Mouse (Mus musculus) yolk sac, embryonic 10.5 days (tissue): ENCODE results near the gene Vps13c.

Experiments
- DNase-seq: peaks from one replicate; pipeline ENCODE4 v3.0.0-alpha.2; 2017; ENCODE audit warnings: low spot score

Gene Vps13c

DNA sequence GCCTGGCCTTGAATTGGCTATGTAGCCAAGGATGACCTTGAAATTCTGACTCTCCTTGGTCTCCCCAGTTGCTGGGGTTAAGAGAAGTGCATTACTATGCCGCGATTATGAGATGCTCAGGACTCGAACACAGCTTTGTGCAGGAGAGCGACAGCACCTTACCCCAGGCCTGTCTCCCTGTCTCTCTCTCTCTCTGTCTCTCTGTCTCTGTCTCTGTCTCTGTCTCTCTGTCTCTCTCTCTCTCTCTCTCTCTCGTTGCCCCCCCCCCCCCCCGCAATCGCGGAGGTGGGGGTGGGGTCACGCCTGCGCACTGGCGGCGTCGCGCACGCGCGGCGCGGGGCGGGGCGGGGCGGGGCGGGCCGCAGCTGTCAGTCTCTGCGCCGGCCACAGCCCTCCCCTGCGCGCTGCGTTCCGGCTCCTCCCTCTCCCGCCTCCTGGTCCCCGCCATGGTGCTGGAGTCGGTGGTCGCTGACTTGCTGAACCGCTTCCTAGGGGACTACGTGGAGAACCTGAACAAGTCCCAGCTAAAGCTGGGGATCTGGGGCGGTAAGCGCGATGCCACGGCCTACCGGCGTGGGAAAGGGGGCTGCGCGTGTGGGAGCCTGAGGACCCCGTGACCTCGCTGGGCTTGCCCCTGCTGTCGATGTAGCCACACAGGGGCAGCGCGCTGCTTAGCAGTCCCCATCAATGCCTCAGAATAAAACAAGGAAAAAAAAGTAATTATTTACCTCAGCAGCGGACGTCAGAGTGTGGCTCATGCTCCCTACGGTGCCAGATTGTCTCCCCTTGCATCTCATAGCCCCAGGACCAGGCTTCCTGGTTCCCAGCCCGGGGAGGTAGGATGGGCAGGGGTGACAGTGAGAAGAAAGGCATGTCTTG, at the start of gene Vps13c:
Gene Vps13c, plus strand, starts transcription at position 416 of the 879 bp plus-strand sequence.
- DNase-seq: peak; percentile 89

DNA sequence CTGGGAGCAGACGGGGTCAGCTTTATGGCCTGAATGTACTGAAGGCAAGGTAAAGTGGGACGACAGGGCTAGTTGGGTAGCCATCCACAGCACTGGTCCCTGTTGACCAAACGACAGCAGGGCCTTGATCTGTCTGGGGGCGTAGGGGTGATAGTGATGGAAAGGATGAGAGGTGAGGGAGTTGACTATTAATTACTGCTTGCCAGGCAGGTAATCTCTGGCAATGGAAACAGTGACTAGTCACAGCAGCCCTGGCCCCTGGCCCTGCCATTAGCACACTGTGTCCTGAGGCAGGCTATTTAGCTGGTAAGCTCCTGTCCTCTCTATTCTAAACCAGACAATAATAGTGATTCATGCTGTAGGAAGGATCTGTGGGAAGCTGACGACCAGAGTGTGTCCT, 47.8 kb upstream of the Vps13c start:
- no peak for DNase-seq

DNA sequence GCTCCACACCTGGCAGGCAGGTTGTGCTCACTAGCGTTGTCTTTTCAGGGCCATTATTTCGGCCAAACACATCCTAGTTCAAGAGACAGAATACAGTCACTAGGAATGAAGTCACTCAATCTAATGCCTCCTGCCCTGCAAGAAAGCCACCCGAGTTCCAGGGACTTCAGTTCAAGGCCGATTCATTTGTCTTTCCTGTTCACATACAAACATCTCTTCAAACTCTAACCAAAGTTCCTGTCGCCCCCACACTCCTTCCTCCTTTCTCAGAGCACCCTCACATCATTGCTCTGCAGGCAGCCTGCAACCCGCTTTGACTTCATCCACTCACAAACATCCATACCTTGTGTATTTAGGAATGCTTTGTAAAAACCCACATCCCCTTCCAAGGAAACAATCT, 46.7 kb upstream of the Vps13c start:
- no peak for DNase-seq

DNA sequence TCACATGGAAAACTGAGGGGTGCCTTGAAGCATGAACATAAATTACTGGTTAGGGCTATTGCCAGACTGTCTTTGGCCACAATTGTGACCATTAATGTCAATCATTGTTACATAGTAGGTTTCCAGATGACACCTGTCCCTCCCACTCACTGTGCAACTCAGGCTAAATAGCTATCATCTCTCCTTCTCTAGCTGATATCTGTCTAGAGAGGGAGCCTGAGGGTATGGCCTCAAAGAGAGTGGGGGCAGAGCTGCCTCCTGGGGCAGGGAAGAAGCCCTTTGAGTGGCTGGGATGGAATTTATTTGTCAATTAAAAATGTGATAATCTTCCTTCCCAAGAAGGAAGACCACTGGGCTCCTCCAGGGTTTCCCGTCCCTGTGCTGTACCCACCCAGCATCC, 46.0 kb upstream of the Vps13c start:
- DNase-seq: no peak

DNA sequence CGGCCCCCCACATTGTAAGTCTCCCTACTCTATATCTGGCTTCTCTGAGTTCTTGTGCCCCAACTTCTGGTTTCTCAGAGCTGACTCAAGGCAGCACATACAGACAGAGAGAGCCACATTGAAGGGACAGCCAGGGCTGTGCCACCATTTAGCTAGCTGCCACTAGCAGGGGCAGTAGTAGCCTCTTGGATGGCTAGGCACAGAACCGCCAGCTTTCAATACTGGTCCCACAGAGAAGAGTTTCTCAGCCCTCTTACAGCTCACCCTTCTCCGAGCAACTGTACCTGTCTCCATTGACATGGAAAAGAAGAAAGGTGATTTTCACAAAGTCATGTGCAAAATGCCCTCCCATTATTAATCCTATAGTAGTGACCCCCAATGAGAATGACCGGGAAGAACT, 45.5 kb upstream of the Vps13c start:
- no peak for DNase-seq

DNA sequence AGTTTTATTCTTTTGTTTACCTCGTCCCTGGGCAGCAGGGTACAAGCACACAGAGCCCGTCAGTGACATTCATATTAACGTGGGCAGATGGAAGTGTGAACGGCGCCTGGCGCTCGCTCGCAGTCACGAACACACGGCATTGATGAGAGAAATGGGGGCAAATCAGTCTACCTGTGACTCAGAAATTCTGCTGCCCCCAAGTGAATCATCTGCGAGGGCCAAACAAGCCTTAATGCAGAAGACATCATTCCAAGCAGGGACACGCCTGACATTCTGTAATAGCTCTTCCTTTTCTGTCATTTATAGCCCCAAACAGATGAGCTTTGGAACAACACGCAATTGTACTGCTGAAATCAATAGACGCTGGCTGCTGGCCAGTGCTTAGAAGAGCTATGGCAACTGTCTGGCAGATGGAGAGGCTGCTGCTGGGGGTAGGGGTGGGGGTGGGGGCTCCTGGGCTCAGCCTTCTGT, 45.0 kb upstream of the Vps13c start:
- no peak for DNase-seq

DNA sequence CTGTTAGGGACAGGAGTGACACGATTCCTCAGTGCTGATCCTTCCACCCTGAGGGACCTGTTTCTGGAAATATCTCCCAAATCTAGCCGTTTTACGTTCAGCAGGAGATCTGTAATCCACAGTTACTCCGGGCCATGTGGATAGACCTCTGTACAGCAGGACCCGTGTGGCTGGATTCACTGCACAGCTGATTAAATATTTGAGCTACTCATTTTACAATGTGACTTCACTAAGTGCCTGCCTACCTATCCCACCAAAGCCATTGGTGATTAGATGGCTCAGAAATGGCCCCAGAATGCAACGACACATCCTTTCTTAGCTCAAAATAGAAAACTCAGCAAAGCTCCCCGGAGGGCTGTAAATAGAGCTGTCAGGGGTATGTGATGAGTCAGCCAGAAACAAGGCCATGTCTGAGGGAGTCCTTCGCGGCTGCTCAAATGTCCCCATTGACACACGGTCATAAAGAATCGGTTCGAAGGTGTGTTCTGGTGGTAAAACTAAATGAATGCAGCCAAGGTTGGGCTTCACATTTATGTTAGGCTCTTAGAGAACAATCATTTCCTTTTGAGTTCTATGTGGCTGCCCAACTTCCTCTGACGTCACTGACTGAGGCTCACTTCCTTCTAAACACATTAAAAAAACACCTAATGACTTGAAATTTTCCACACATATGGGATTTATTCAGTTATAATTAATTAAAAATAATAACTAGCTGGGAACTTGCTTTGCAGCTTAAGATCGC, 40.9 kb upstream of the Vps13c start:
- no peak for DNase-seq

DNA sequence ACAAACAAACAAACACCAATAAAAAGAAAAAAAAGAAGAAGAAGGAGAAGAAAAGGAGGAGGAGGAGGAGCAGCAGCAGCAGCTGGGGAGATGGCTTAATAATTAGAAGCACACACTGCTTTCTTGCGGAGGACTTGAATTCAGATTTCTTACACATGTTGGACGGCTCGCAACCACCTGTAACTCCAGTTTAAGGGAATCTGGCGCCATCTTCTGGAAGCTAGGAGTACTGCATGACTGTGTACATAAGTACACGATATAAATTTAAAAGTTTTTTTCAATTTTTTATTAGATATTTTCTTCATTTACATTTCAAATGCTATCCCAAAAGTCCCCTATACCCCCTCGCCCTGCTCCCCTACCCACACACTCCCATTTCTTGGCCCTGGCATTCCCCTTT, 38.0 kb upstream of the Vps13c start:
- no peak for DNase-seq

DNA sequence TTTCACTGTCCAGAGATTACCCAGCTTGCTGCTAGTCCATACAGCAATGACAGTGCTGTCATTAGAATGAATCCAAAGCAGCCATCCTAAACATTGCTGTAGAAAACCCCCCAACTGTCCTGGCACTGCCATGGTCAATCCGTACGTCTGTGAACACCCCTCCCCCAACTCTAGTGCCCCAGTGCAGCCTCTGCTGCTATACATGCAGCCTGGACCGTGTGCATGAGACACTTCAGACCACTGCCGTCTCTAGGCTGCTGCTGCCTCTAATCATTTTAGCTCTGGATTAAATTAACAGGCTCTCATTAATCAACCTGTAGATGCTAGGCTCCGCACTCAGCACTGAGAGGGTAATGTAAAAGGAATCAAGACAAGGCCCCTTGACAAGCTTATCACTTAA, 33.2 kb upstream of the Vps13c start:
- no peak for DNase-seq

DNA sequence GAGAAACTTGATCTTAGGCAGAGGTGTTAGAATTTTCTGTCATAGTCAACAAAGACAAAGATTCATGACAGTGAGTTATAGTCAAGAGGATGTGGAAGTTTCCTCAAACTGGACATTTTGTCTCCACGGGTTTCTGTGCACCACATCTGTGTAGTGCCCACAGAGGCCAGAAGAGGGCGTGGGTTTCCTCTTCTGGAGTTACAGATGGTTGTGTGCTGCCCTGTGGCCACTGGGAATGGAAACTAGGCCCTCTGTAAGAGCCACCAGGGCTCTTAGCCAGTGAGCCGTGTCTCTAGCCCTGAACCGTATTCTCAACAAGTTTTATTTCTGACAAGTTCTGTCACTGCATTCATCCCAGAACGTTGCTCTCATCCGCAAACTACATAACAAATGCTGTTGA, 29.7 kb upstream of the Vps13c start:
- no peak for DNase-seq

DNA sequence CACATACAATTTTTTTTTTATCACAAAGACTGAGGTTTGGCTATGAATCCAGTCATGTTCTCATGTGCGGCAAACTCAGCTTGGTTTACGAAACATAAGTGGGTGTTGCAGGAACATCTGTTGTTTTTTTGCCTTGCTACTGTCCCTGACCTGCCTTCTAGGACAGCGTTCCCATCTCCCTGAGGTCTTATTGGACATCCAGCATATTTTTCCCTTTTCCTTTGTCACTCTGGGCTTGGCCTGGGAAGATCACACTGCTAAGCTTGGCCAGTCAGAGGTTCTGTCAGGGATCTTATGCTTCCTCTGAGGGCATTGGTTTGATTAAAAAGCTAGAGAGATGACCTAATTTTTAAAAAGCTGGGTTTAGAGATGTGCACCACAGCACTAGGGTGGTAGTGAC, 29.1 kb upstream of the Vps13c start:
- no peak for DNase-seq

DNA sequence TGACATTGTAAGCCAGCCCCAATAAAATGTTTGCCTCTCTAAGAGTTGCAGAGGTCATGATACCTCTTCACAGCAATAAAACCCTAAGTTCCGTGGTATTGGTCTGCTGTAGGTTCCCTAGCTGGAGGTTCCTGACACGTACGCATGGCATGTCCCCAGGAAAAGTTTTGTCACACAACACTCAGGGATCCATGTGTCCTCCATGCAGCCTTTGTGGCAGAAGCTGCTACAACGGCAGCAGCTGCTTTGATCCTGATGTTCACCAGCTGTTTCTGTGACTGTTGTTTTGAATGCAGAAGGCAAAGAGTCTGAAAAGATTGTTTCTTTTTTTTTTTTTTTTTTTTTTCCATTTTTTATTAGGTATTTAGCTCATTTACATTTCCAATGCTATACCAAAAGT, 27.0 kb upstream of the Vps13c start:
- DNase-seq: no peak

DNA sequence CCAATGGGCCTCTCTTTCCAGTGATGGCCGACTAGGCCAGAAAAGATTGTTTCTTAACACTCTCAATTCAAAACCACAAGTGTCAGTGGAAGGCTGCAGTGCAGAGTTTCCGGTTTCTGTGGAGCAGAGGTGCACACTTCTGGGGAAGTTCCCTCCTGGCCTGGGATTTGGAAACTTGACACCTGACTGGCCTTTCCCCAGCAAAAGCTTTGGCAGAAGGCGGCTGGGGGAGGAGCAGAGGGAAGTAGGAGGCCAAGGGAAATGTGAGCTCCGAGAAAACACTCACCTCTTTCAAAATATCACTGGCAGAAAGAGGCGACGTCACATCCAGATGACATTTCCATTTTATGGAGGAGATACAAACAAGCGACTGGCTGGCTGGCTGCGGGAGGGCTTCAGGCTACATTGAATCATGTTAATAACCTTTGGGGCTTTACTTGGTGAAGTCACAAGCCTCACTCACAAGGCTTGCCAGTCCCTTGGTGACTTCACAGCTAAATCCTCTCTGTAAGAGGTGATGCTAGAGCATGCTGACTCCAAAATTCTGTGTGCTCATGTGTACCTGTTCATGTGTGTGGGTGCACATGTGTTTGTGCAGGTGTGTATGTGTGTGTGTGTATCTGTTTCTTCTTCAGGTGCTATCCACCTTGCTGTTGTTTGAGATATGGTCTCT, 26.4 kb upstream of the Vps13c start:
- peak; percentile 34 for DNase-seq

DNA sequence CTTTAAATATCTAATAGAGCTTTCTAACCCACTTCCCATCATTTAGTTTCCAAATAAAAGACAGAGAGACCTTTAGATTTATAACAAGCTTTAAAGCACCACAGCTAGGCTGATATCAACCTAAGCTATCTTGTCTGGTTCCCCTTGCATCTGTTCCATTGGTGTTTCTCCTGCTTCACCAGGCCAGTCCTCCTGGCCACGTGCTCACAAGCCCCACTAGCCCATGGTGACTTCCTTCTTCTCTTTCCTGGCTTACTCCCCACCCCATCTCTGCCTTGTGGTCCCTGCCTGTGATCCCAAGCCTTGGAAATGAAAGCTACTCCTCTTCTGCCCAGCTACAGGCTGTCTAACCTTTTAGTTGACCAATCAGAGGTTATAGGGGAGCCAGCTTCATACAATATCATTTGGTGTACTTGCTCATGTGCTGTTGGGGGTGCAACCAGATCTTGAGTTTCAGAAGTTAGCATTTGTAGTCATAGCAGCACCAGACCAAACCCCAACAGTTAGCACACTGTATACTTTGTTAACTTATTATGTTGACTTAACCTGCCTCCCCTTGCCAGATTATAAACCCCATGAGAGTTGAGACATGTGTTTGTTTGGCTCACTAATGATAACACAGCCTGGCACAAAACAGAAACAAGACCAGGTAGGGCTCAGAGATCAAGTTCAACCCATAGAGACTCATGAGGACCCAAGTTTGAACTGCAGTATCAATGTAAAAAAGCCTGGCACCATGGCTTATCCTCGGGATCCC, 23.8 kb upstream of the Vps13c start:
- DNase-seq: no peak

DNA sequence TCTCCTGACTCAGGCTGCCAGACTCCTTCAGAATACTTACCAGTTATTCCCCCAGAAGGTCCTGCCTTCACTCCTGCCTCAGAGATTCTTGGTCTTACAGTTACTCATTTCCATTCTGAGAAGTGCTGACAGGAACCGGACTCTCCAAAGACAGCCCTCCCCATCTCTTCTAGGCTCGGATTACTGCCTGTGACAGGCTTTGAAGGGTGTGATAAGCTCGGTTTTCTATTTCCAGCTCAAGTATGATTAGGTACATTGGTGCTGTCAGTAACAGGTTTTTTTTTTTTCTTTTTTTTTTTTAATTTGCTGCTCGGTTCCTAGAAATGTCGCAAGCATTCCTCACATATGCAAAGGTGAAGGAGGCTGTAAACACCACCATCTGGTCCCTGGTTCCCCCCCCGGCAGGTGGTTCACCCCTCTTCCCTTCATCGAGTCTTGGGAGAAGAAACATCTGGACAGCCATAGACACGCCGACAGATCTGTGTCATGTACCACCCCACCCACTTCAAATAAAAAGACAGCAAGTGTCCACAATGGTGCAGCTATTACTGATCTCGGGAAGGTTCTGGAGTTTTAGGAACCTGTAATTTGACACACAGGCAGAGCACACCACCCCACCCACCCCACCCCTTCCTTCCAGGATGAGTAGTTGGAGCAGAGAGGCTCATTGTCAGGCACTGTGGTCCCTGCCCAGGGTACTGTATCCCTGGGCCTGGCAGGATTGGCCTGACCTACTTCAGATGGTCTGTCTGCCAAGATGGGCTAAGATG, 22.1 kb upstream of the Vps13c start:
- no peak for DNase-seq

DNA sequence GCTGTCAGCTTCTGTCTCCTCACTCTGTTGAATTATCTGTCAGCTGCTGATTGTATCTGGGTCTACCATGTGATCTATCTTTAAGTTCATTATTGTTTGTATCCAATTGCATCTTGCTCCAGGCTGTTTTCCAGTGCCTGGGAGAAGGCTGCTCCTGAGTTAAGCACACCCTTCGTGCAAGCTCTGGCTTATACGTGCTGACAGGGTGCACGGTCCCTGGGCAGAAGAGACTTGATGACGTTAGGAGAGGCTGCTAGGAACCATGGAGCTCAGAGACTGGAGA, 21.6 kb upstream of the Vps13c start:
- no peak for DNase-seq

DNA sequence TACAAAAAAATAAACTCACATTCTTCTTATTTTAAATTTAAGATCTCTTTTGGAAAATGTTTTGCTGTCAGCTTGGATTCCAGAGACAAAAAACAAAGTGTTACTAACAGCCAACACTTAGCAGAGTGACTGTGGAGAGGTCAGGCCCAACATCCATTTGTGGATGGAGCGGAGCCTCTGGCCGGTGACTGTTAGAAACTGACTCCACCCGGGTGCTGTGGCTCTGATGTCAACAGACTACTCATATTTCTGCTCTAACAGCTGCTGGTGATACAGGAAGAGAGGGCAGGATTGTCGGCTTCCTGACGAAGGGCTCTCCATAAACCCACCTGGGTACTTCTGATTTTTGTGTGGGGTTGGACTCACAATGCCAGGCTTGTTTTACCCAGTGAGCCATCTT, 17.1 kb upstream of the Vps13c start:
- DNase-seq: no peak

DNA sequence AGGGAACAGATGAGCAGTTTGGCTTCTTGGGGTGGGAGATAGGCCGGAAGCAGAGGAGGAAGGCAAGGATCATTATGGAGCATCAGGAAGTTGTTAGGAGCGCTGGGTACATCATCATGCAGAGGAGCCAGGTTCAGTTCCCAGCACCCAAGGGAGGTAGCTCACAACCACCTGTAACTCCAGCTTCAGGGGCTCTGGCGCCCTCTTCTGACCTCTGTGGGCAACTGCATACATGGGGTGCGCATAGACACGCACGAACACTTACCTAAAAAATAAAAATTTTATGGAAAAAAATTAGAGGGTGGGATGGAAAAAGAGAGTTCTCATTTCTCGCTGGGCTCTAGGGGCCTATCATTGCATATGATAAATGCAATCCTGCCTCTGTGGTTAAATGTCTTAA, 14.7 kb upstream of the Vps13c start:
- DNase-seq: no peak

DNA sequence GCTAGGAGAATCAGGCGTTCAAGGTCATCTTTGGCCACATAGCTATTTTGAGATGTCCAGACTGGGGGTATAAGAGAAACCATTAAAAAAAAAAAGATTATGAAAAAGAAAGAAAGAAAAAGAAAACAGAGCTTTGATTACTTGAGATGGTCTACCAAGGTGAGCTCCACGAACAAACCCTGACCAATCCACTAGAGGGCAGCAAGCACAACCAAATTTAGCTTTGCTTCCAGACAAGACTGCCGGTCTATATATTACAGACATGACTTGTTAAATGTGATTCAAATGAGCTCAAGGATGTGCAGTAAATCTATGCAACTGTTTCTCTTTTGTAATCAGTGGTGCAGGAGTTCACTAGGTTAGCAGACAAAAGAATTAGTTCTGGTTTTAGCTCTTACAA, 12.0 kb upstream of the Vps13c start:
- peak; percentile 48 for DNase-seq

DNA sequence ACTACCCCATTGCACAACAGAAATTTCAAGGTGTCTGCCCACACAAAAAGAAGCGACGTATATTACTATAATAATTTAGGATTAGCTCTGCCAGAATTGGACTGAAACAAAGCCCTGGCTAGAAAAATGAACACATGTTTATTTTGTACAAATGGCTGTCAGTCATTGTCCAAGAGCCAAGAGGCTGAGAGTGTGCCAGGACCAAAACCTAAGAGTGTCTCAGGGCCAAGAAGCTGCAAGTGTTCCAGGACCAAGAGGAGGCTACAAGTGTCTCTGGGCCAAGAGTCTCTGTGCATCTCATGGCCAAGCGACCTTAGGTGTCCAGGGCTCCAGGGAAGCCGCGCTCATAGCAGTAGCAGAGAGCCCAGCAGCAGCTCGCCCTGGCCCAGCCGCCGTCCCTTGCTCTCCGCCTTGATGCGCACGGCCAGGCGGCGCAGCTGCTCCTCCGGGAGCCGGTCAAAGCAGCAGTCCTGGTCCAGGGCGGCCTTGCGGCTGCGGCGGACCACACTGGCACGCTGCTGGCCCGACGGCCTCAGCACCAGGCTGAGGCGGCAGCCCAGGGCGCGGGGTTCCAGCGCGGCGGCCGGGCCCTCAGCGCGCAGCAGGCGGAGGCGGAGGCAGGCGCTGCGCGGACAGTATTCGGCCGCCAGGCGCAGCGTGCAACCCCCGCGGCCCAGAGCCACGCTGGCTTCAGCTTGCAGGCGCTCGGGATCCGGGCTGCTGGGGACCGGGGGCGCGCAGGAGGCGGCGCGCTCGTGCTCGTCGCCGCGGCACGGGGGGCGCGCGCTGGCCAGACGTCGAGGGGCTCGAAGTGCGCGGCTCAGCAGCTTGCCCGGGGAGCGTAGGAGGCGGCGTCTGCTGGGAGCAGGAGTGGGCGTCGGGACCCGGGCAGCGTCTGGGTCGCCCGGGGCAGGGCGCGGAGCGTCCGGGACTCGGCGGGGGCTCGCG, 9.5 kb upstream of the Vps13c start:
- peak; percentile 68 for DNase-seq
